Mouse (Mus musculus): ENCODE results near the gene Romo1.
A peak's percentile ranks its signal among the peaks of the same experiment; 100 is the strongest.
"Not testable (repeated sequence)": the region's sequence is repeated elsewhere in the genome, so short reads cannot be mapped to it uniquely, and the experiment has no call there.

The Romo1 gene

DNA sequence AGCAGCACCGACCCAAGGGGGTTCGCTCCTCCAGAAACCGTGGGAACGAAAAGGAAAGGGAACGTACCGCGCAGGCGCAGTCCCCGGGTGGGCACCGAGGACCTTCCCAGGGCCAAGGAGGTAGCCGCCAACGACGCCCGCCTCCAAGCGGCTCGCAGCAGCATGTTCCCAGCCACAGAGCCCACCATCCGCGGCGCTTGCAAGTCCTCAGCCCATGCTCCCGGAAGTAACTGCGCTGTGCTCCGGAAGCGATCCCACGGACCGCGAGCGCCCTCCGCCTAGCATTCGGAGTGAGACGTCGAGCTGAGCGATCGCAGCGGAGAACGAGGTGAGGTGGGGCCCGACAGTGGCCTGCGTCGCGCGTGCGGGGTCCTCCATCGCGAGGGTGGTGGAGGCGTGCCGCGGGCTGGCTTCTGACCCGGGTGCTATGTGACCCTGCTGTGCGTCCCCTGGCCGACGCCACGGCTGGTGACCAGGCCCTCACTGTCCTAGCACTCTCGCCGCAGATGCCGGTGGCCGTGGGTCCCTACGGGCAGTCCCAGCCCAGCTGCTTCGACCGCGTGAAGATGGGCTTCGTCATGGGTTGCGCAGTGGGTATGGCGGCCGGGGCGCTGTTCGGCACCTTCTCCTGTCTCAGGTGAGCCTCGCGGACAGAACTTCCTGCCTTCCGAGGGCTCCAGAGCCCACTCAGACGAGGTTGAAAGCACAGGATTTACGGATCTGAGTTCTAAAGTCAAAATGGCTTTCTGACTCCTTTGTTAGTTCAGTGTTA lies at the start of gene Romo1, which contains the start of gene Nfs1:
TSS of gene Romo1 (plus strand) at position 87 of the 772 bp plus-strand sequence.
TSS of gene Nfs1 (minus strand) at position 234 of the 772 bp plus-strand sequence.
- DNase-seq (ENCODE audit: low read depth): peak; percentile 74

GRCm38 (mm10) chr2:156110627-156111357 lies 33.0 kb upstream of the Romo1 start:
- DNase-seq (ENCODE audit: low read depth): no peak

- peak; percentile 58 for DNase-seq (ENCODE audit: low read depth)
Measured at GRCm38 (mm10) chr2:156111358-156112079, 32.3 kb upstream of the Romo1 start, which contains the start of the genes Cpne1 and Rbm12. Cpne1 (minus strand) TSS chr2:156111965. Rbm12 (minus strand) TSS chr2:156111978.

GRCm38 (mm10) chr2:156112080-156112423 lies 31.8 kb upstream of the Romo1 start:
- not testable (repeated sequence) for DNase-seq (ENCODE audit: low read depth)

DNA sequence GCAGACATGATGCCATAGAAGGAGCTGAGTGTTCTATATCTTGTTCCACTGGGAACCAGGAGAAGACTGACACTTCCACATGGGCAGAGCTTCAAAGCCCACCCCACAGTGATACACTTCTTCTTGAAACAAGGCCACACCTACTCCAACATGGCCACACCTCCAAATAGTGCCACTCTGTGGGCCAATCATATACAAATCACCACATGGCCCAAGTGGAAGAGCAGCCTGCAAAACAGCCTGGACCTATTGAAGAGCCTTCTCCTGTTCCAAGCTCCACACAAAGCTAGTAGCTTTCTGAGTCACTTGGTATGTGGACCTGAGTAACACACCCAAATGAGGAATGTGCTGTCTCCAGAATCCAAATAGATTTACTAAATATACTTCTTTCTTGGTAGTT lies 24.3 kb upstream of the Romo1 start:
- no peak for DNase-seq (ENCODE audit: low read depth)

DNA sequence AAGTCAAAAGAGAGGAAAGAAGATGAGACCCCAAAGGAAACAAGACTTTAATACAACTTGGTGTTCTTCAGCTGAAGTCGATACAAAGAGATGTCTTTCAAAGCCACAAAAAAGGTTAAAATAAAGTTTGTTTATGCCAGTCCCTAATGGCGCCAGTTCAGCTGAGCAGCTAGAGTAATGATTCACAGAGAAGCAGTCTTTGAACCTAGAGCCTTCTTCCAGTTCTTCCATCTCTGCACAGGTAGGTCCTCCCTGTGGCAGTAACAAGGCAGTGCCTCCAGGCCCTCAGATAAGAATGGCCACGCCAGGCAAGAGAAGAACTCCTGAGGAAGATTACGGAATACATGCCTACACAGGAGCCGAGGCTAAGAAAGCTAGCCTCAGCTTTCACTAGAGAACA lies 20.1 kb upstream of the Romo1 start:
- DNase-seq (ENCODE audit: low read depth): no peak

DNA sequence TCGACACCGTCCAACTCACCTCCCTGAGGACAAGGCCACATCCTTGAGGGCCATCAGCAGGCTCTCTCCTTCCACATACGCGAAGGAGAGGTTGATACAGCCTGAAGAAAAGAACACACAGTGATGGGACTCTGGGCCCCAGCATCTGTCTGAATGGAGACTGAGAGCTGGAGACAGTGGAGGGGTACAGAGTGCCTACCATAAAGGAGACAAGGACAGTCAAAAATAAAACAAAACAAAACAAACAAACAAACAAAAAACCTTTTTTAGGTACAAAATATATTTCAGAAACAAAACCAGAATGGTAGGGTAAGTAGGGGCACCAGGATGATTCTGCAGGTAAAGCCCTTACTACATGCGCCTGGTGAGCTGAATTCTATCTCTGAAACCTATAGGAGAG lies 16.8 kb upstream of the Romo1 start, which contains the start of gene Gm28036:
TSS of gene Gm28036 (minus strand) at position 101 of the 400 bp plus-strand sequence.
- no peak for DNase-seq (ENCODE audit: low read depth)

- no peak for DNase-seq (ENCODE audit: low read depth)
Measured at GRCm38 (mm10) chr2:156134161-156134560, 9.7 kb upstream of the Romo1 start.

DNA sequence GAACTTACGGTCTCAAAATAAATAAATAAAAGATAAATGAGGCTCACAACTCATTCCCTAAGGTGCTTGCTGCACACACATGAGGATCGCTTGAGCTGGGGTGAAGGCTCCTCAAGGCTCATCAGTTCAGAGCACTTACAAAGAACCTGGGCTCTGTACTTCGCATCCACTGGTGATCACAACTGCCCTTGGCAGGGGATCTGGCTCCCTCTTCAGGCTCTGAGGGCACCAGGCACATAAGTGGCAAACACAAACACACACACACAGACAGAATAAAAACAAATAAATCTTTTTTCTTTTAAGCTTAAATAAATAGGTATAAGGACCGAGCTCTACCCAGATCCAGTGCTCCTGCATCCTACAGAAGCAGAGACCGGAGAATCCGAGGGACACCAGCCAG lies 8.1 kb upstream of the Romo1 start:
- no peak for DNase-seq (ENCODE audit: low read depth)

GRCm38 (mm10) chr2:156142820-156143219 lies 1.0 kb upstream of the Romo1 start:
- no peak for DNase-seq (ENCODE audit: low read depth)

DNA sequence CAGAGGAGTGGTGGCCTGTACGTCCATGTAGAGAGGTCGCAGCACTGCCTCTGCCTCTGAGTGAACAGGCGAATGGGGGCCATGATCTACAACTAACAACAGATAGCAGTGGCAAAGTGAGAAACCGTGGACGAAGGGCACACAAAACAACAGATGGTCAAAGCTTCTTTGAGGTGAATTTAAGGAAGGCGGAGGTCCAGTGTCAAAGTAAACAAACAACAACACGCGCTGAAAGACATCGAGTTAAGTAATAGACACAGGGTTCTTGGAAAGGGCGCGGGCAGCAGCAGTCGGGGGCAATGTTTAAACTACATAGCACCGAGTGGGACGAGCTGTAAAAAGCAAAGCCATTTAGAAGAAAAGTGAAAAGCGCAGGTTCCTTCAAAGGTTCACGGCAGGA lies 472 bp upstream of the Romo1 start:
- no peak for DNase-seq (ENCODE audit: low read depth)

GRCm38 (mm10) chr2:156145486-156146130 lies 1.8 kb downstream of the Romo1 start:
- no peak for DNase-seq (ENCODE audit: low read depth)

GRCm38 (mm10) chr2:156146272-156146989 lies 2.6 kb downstream of the Romo1 start:
- no peak for DNase-seq (ENCODE audit: low read depth)

- DNase-seq (ENCODE audit: low read depth): no peak
Measured at GRCm38 (mm10) chr2:156147316-156147915, 3.6 kb downstream of the Romo1 start.

- DNase-seq (ENCODE audit: low read depth): no peak
Measured at GRCm38 (mm10) chr2:156151538-156151937, 7.7 kb downstream of the Romo1 start.

GRCm38 (mm10) chr2:156165478-156165877 lies 21.6 kb downstream of the Romo1 start:
- no peak for DNase-seq (ENCODE audit: low read depth)

- no peak for DNase-seq (ENCODE audit: low read depth)
Measured at GRCm38 (mm10) chr2:156166557-156166956, 22.7 kb downstream of the Romo1 start.

GRCm38 (mm10) chr2:156177079-156177478 lies 33.2 kb downstream of the Romo1 start:
- no peak for DNase-seq (ENCODE audit: low read depth)

DNA sequence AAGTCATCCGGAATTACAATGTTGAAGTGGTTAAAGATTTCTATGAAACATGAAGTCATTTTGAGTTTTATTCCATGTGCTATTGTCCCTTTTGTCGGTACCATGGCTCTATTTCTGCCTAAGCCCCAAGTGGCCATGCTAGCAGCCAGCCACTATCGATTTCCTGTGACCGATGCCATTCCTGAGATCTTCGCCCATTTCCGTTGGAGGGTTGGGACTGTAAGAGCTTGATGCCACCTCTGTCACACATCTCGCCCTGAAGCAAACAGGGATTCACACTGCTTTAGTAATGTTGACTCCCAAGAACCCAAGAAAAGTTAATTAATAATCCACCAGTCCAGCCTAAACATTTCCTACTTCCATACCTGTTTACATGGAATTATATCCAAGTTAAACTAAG lies 33.8 kb downstream of the Romo1 start:
- no peak for DNase-seq (ENCODE audit: low read depth)

- DNase-seq (ENCODE audit: low read depth): no peak
Measured at GRCm38 (mm10) chr2:156179046-156179795, 35.4 kb downstream of the Romo1 start.

All from fibroblast of lung, adult 2 months (primary cell).